Mouse (Mus musculus) hindbrain, postnatal 0 days (tissue): ENCODE measurements around the gene Gm20388. TPM values are rescaled to one million over a fixed set of nuclear protein-coding genes. Genes with fewer than 3 reads are reported as not detected.

Experiments used
- ATAC-seq: fragments of 200-750 bp; cut with Nextera tagmentation; 2 replicates; pipeline ENCODE4 v1.8.0; 2017; ENCODE audit warnings: mild to moderate bottlenecking, moderate TSS enrichment, moderate library complexity
- DNase-seq: peaks from one replicate; pipeline ENCODE4 v3.0.0-alpha.2; 2015; ENCODE audit warnings: low spot score
- H3K27ac ChIP-seq: fragments of 300-500 bp; sonication (generic); 2 replicates; pipeline ENCODE4 v1.5.1; 2014; ENCODE audit warnings: mild to moderate bottlenecking
- H3K27me3 ChIP-seq: fragments of 300-500 bp; sonication (generic); 2 replicates; pipeline ENCODE4 v1.6.1; 2014; ENCODE audit warnings: low read length, mixed read lengths; ENCODE audit not compliant: insufficient read depth
- H3K36me3 ChIP-seq: fragments of 300-500 bp; sonication (generic); 2 replicates; pipeline ENCODE4 v1.6.1; 2014; ENCODE audit warnings: low read length, mixed read lengths; ENCODE audit not compliant: insufficient read depth
- H3K4me1 ChIP-seq: fragments of 300-500 bp; sonication (generic); 2 replicates; pipeline ENCODE4 v1.6.1; 2014; ENCODE audit warnings: antibody characterized with exemption, low read length, mixed read lengths; ENCODE audit not compliant: insufficient read depth
- H3K4me2 ChIP-seq: fragments of 300-500 bp; sonication (generic); 2 replicates; pipeline ENCODE4 v1.6.1; 2014; ENCODE audit warnings: low read depth, mild to moderate bottlenecking, low read length, moderate library complexity, mixed read lengths
- H3K4me3 ChIP-seq: fragments of 300-500 bp; sonication (generic); 2 replicates; pipeline ENCODE4 v1.5.1; 2014; ENCODE audit warnings: low read length
- H3K9ac ChIP-seq: fragments of 300-500 bp; sonication (generic); replicated peaks from 2 replicates; pipeline ENCODE4 v1.6.1; 2014; ENCODE audit warnings: mild to moderate bottlenecking, low read length, moderate library complexity, mixed read lengths
- H3K9me3 ChIP-seq: fragments of 300-500 bp; sonication (generic); 2 replicates; pipeline ENCODE4 v1.6.1; 2016; ENCODE audit warnings: low read length, mixed read lengths
- CTCF ChIP-seq: IDR thresholded peaks from 2 replicates; pipeline ENCODE4 v1.5.1; 2016; ENCODE audit warnings: antibody characterized with exemption, control low read depth, low read depth
- whole genome bisulfite sequencing: fragments of 180-500 bp; shearing (Covaris S2); extraction: QIAGEN DNeasy Blood & Tissue Kit; methylation state at CpG from one replicate; pipeline ENCODE4 v1.1.7; 2014; 5-methylcytosine and 5-hydroxymethylcytosine counted together
- polyA plus RNA-seq: library from polyadenylated mRNA; unstranded; fragments of >200 nt; fragmentation: Nextera tagmentation; extraction: Ambion mirVana; gene quantifications from 2 replicates; pipeline ENCODE4 v1.2.1, GENCODE M21; 2015
- total RNA-seq: library from RNA; depleted of rRNA; stranded (reverse); fragments of >200 nt; gene quantifications from 2 replicates; pipeline ENCODE4 v1.2.3, GENCODE M21; 2014

The Gm20388 gene
- total and polyA plus RNA-seq, 2 experiments from 2014 or later = 71.3 TPM; not detected in 1

DNA sequence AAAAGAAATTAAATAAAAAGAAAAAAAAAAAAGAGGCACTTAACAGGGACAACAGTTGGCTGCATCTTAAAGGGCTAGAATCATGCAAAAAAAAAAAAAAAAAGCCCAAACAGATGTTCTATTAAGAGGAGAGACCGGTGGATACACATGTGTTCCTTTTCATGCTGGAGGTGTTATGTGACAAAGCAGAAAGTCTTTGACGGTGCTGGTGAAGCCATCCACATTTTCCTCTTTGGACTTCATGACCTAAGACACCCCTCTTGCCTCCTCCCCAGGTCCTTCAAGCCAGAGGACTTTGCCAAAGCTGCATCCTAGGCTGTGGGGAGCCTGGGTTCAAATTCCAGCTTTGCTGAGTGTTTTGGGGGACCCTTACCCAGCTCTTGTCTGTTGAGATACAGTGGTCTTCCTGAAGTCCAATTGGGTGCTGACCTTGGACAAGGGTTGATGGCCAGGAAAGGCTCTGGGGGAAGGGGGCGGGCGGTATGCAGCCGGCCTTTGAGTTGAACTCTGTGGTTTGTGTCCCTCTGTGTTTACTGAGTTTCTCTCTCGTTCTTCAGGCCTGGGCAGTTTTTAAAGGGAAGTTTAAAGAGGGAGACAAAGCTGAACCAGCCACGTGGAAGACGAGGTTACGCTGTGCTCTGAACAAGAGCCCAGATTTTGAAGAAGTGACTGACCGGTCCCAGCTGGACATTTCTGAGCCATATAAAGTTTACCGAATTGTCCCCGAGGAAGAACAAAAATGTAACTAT lies 832.7 kb downstream of the Gm20388 start:
- no peaks in the 10 kb centered on the region for H3K9me3 ChIP-seq
- no peak for TF ChIP-seq CTCF
- 47% methylated on average over 12 of the region's 12 CpGs for WGBS
- H3K27me3 ChIP-seq = no peaks in the 10 kb centered on the region
- DNase-seq (no peak), ATAC-seq (no peak)
- no peaks in the 10 kb centered on the region for H3K36me3 ChIP-seq
- no peak overlapping the region for H3K27ac ChIP-seq
- H3K4me3 ChIP-seq = no peak overlapping the region
- no peaks in the 10 kb centered on the region for H3K4me1 ChIP-seq
- no peak overlapping the region for H3K9ac ChIP-seq
- no peak overlapping the region for H3K4me2 ChIP-seq

DNA sequence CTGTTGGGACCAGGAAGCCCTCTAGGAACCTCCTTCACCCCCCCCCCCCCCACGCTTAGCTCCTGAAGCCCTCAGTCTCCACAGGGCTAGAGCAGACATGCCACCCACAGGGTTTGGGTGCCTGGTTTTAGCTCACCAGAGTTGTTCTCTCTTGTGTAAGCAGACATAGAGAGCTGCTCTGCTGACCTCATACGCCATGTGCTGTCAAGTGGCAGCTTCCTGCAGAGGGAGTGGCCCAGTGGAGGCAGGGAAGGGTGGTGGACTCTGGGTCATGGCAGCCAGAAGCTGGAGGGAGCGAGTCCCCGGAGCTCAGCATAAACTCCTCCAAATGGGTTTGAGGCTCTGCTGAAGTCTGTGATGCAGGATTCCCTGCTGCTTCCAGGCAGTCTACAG lies 833.3 kb downstream of the Gm20388 start:
- Histone ChIP-seq H3K4me2 (no peak overlapping the region), H3K9ac (no peak overlapping the region), H3K27me3 (no peaks in the 10 kb centered on the region), H3K36me3 (no peaks in the 10 kb centered on the region), H3K27ac (no peak overlapping the region), H3K4me1 (no peaks in the 10 kb centered on the region), H3K9me3 (no peaks in the 10 kb centered on the region), H3K4me3 (no peak overlapping the region)
- TF ChIP-seq CTCF = no peak
- 66% methylated on average over 4 of the region's 4 CpGs for WGBS
- no peak for DNase-seq
- ATAC-seq = no peak

DNA sequence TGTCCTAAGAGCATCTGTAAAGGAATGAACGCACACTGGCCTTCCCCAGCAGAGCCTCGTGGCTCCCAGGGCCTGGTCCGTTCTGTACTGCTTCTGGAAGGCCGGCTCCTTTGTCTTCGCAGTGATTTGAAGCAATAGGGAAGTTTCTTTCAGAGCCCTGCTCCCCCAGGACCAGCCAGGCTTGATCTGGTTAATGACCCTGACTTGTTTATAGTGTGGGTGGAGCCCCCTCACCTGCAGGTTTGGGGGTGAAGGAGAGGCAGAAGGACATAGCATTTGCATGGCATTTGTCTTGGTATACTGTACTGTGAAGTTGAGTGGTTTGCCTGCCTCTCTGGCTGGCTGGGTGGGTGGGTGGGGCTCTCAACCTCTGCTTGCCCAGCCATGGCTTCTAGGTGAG lies 833.8 kb downstream of the Gm20388 start:
- TF ChIP-seq CTCF = no peak
- WGBS = 54% methylated on average over 5 of the region's 5 CpGs
- Histone ChIP-seq H3K27me3 (no peaks in the 10 kb centered on the region), H3K4me2 (no peak overlapping the region), H3K9me3 (no peaks in the 10 kb centered on the region), H3K4me1 (no peaks in the 10 kb centered on the region), H3K36me3 (no peaks in the 10 kb centered on the region), H3K4me3 (no peak overlapping the region), H3K9ac (no peak overlapping the region), H3K27ac (no peak overlapping the region)
- DNase-seq = no peak
- ATAC-seq = no peak

DNA sequence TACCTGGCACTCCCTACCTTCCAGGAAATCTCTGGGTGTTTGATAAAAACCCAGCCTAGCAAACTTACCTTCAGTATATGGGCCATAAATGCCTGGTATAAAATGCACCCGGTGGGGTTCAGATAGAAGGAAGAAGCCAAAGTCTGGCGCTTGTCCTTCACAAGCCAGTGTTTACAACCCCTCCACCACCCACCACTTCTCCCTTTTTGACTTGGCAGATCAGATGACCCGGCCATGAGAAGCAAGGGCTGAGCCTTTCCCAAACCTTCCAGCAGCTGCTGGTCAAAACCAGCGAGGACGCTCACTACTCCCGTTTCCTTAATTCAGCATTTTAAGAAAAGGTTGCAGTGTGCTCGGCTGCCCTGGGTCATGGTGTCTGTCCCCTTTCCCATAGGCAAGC lies 834.6 kb downstream of the Gm20388 start:
- no peak overlapping the region for H3K9ac ChIP-seq
- H3K27ac ChIP-seq = no peak overlapping the region
- ATAC-seq = no peak
- no peaks in the 10 kb centered on the region for H3K9me3 ChIP-seq
- H3K27me3 ChIP-seq = no peaks in the 10 kb centered on the region
- no peak for DNase-seq
- H3K36me3 ChIP-seq = no peaks in the 10 kb centered on the region
- H3K4me2 ChIP-seq = no peak overlapping the region
- no peak overlapping the region for H3K4me3 ChIP-seq
- WGBS = 81% methylated on average over 7 of the region's 7 CpGs
- no peaks in the 10 kb centered on the region for H3K4me1 ChIP-seq
- TF ChIP-seq CTCF = no peak

DNA sequence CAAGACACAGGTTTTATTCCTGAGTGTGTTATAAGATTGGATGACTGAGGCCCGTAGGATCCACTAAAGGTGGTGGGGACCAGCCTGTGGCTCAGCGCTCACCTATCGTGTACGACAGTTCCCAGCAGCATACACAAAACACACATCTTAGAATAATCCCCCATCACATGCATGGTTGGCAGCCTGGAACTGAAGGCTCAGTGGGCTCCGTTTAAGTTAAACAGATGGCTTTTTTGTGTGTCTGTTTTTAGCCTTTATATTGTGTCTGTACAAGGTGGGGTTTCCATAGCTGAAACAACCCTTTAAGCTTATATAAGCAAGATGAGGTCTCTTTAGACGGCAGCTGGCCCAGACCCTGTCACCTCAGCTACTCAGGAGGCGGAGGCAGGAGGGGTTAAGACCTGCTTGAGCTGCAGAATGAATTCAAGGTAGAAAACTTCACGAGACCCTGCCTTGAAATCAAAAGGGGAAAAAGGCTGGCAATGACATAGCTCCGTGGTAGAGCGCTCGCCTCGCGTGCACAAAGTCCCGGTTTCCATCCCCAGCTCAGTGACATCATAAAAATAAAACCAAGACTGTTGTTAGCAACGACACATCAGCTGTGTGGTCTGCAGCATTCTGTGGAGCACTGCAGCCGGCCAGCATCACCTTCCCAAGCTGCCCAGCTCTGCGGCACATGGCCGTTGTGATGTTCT lies 835.5 kb downstream of the Gm20388 start:
- ATAC-seq (no peak), DNase-seq (no peak)
- Histone ChIP-seq H3K27ac (no peak overlapping the region), H3K9ac (no peak overlapping the region), H3K27me3 (no peaks in the 10 kb centered on the region), H3K4me2 (no peak overlapping the region), H3K9me3 (no peaks in the 10 kb centered on the region), H3K36me3 (no peaks in the 10 kb centered on the region), H3K4me3 (no peak overlapping the region), H3K4me1 (no peaks in the 10 kb centered on the region)
- whole genome bisulfite sequencing = 73% methylated on average over 18 of the region's 18 CpGs
- no peak for TF ChIP-seq CTCF

DNA sequence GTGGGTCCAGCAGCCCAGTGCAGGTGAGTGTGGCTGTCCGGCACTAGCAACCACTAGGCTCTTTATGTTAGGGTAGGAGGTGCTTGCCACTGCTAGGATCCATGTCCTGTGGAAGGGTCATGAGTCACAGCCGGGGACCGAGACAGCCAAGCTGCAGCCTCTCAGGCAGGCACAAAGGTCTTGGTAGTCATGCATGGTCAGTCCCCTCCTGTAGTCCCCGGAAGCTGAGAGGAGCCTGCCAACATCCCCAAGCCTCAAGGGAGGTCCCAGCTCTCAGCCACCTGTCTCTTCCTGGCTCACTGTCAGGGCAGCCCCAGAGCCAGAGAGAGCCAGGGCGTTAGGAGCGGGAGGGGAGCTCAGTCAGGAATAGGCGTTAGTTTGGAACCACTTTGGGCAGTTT lies 836.6 kb downstream of the Gm20388 start:
- Histone ChIP-seq H3K4me3 (no peak overlapping the region), H3K9me3 (no peaks in the 10 kb centered on the region), H3K27me3 (no peaks in the 10 kb centered on the region), H3K4me1 (no peaks in the 10 kb centered on the region), H3K27ac (no peak overlapping the region), H3K36me3 (no peaks in the 10 kb centered on the region), H3K9ac (no peak overlapping the region), H3K4me2 (no peak overlapping the region)
- no peak for ATAC-seq
- no peak for TF ChIP-seq CTCF
- WGBS = 64% methylated on average over 7 of the region's 7 CpGs
- peak; percentile 18 for DNase-seq

DNA sequence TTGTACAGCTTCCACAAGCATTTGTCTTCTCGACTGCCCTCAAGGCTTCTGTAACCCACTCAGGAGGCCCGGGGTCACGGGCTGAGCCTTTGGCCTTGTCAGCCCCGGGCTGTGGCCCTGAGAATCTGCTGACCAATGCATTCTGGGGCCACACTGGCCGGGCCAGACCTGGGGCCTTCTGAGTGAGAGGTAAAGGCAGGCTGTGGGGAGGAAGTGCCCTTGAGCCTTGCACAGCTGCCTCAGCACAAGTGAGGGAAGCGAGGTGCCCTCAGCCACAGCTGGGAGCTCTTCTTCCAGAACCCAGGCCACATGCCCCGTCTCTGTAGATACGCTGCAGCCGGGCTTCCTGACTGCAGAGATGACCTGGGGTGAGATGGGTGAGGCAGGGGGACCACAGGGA lies 840.0 kb downstream of the Gm20388 start:
- no peak for ATAC-seq
- Histone ChIP-seq H3K27me3 (no peaks in the 10 kb centered on the region), H3K36me3 (no peaks in the 10 kb centered on the region), H3K4me3 (no peak overlapping the region), H3K9me3 (no peaks in the 10 kb centered on the region), H3K9ac (no peak overlapping the region), H3K4me2 (no peak overlapping the region), H3K27ac (no peak overlapping the region), H3K4me1 (no peaks in the 10 kb centered on the region)
- DNase-seq = no peak
- TF ChIP-seq CTCF = no peak
- 83% methylated on average over 9 of the region's 9 CpGs for WGBS
